Mouse (Mus musculus) intestine, postnatal 0 days (tissue): ENCODE results near the gene Zfp367. TPM values are rescaled to one million over a fixed set of nuclear protein-coding genes. Genes with fewer than 3 reads are reported as not detected.

Experiments used
- ATAC-seq: fragments of 200-750 bp; cut with Nextera tagmentation; 2 replicates; pipeline ENCODE4 v1.8.0; 2017; ENCODE audit warnings: mild to moderate bottlenecking, moderate TSS enrichment, moderate library complexity
- H3K27ac ChIP-seq: fragments of 300-500 bp; sonication (generic); 2 replicates; pipeline ENCODE4 v1.5.1; 2014; ENCODE audit warnings: mild to moderate bottlenecking, low read depth, low read length, moderate library complexity
- H3K27me3 ChIP-seq: fragments of 300-500 bp; sonication (generic); replicated peaks from 2 replicates; pipeline ENCODE4 v1.6.1; 2014; ENCODE audit warnings: low read length, mixed read lengths; ENCODE audit not compliant: control insufficient read depth, insufficient read depth
- H3K36me3 ChIP-seq: fragments of 300-500 bp; sonication (generic); 2 replicates; pipeline ENCODE4 v1.6.1; 2014; ENCODE audit warnings: mild to moderate bottlenecking, moderate library complexity; ENCODE audit not compliant: control insufficient read depth, insufficient read depth
- H3K4me1 ChIP-seq: fragments of 300-500 bp; sonication (generic); replicated peaks from 2 replicates; pipeline ENCODE4 v1.6.1; 2014; ENCODE audit warnings: antibody characterized with exemption, low read length, mixed read lengths; ENCODE audit not compliant: control insufficient read depth, insufficient read depth
- H3K4me2 ChIP-seq: fragments of 300-500 bp; sonication (generic); replicated peaks from 2 replicates; pipeline ENCODE4 v1.6.1; 2014; ENCODE audit warnings: low read depth, mild to moderate bottlenecking, moderate library complexity
- H3K4me3 ChIP-seq: fragments of 300-500 bp; sonication (generic); 2 replicates; pipeline ENCODE4 v1.5.1; 2014; ENCODE audit warnings: low read depth, low read length
- H3K9ac ChIP-seq: fragments of 300-500 bp; sonication (generic); 2 replicates; pipeline ENCODE4 v1.6.1; 2014; ENCODE audit warnings: mild to moderate bottlenecking, low read depth, low read length
- H3K9me3 ChIP-seq: fragments of 300-500 bp; sonication (generic); 2 replicates; pipeline ENCODE4 v1.6.1; 2016; ENCODE audit warnings: mixed run types; ENCODE audit not compliant: control insufficient read depth
- CTCF ChIP-seq: sonication (generic); IDR thresholded peaks from 2 replicates; pipeline ENCODE4 v1.5.1; 2016; ENCODE audit warnings: low read depth, mild to moderate bottlenecking, control low read depth, antibody characterized with exemption, moderate library complexity
- WGBS: fragments of 180-500 bp; shearing (Covaris S2); extraction: QIAGEN DNeasy Blood & Tissue Kit; methylation state at CpG from one replicate; pipeline ENCODE4 v1.1.7; 2014; 5-methylcytosine and 5-hydroxymethylcytosine counted together
- polyA plus RNA-seq: library from polyadenylated mRNA; unstranded; fragments of >200 nt; fragmentation: Nextera tagmentation; extraction: Ambion mirVana; gene quantifications from 2 replicates; pipeline ENCODE4 v1.2.1, GENCODE M21; 2015

Gene Zfp367
- polyA plus RNA-seq, 1 experiment from 2014 or later = 8.9 TPM

- no peak overlapping the region for H3K4me3 ChIP-seq
- WGBS = 84% methylated on average over 7 of the region's 7 CpGs
- no peak for TF ChIP-seq CTCF
Observed at GRCm38 (mm10) chr13:64091006-64091405, 62.0 kb downstream of the Zfp367 start.

GRCm38 (mm10) chr13:64090278-64090677 is 62.7 kb downstream of the Zfp367 start:
- H3K36me3 ChIP-seq = no peaks in the 10 kb centered on the region
- no peaks in the 10 kb centered on the region for H3K27me3 ChIP-seq
- no peak for ATAC-seq
- 54% methylated on average over 5 of the region's 5 CpGs for WGBS
- H3K9ac ChIP-seq = no peak overlapping the region
- H3K9me3 ChIP-seq = no peaks in the 10 kb centered on the region
- no peak for TF ChIP-seq CTCF
- no peaks in the 10 kb centered on the region for H3K4me1 ChIP-seq
- H3K4me3 ChIP-seq = no peak overlapping the region
- H3K4me2 ChIP-seq = no peak overlapping the region
- H3K27ac ChIP-seq = no peak overlapping the region

More at GRCm38 (mm10) chr13:64091006-64091405, 62.0 kb downstream of the Zfp367 start:
- Histone ChIP-seq H3K4me1 (no peaks in the 10 kb centered on the region), H3K27ac (no peak overlapping the region), H3K27me3 (no peaks in the 10 kb centered on the region), H3K4me2 (no peak overlapping the region), H3K9ac (no peak overlapping the region), H3K9me3 (no peaks in the 10 kb centered on the region), H3K36me3 (no peaks in the 10 kb centered on the region)
- no peak for ATAC-seq

GRCm38 (mm10) chr13:64089130-64089529 is 63.9 kb downstream of the Zfp367 start, which contains the start of gene Hsd17b3:
TSS of gene Hsd17b3 (minus strand) at chr13:64089230.
- no peaks in the 10 kb centered on the region for H3K36me3 ChIP-seq
- H3K4me1 ChIP-seq = no peaks in the 10 kb centered on the region
- no peak within 1 kb of the TSS for H3K27ac ChIP-seq
- ATAC-seq = no peak
- H3K9me3 ChIP-seq = no peaks in the 10 kb centered on the region
- no peak within 1 kb of the TSS for H3K9ac ChIP-seq
- no peak for TF ChIP-seq CTCF
- H3K4me3 ChIP-seq = no peak within 1 kb of the TSS
- no peaks in the 10 kb centered on the region for H3K27me3 ChIP-seq
- 78% methylated on average over 4 of the region's 4 CpGs for WGBS
- no peak within 1 kb of the TSS for H3K4me2 ChIP-seq

- Histone ChIP-seq H3K9ac (no peak overlapping the region), H3K4me3 (no peak overlapping the region), H3K4me1 (no peaks in the 10 kb centered on the region), H3K27ac (no peak overlapping the region), H3K36me3 (no peaks in the 10 kb centered on the region), H3K27me3 (no peaks in the 10 kb centered on the region), H3K9me3 (no peaks in the 10 kb centered on the region), H3K4me2 (no peak overlapping the region)
- 73% methylated on average over 7 of the region's 7 CpGs for WGBS
- no peak for ATAC-seq
- TF ChIP-seq CTCF = no peak
Observed at GRCm38 (mm10) chr13:64088057-64088456, 64.9 kb downstream of the Zfp367 start.

- Histone ChIP-seq H3K36me3 (no peaks in the 10 kb centered on the region), H3K9me3 (no peaks in the 10 kb centered on the region), H3K4me3 (no peak overlapping the region), H3K27me3 (no peaks in the 10 kb centered on the region), H3K9ac (no peak overlapping the region), H3K4me1 (no peaks in the 10 kb centered on the region), H3K4me2 (no peak overlapping the region), H3K27ac (no peak overlapping the region)
- 84% methylated on average over 5 of the region's 5 CpGs for WGBS
- no peak for ATAC-seq
- TF ChIP-seq CTCF = no peak
Observed at GRCm38 (mm10) chr13:64086036-64086435, 67.0 kb downstream of the Zfp367 start.

- ATAC-seq = no peak
- Histone ChIP-seq H3K9me3 (no peaks in the 10 kb centered on the region), H3K36me3 (no peaks in the 10 kb centered on the region), H3K4me1 (no peaks in the 10 kb centered on the region), H3K9ac (no peak overlapping the region), H3K27me3 (no peaks in the 10 kb centered on the region), H3K27ac (no peak overlapping the region), H3K4me2 (no peak overlapping the region), H3K4me3 (no peak overlapping the region)
- no peak for TF ChIP-seq CTCF
- 86% methylated on average over 3 of the region's 3 CpGs for WGBS
Observed at GRCm38 (mm10) chr13:64083331-64083730, 69.7 kb downstream of the Zfp367 start.

Other genes starting within 250 kb of the Zfp367 start
- gene Hsd17b3, start 64.0 kb downstream of the Zfp367 start, polyA plus RNA-seq = 0.31 and 0.41 TPM in 2 replicates
- gene Slc35d2, start 23.8 kb downstream of the Zfp367 start, polyA plus RNA-seq = 11.9 and 12.6 TPM in 2 replicates
- 11.8 and 12.7 TPM in 2 replicates for gene Habp4, start 8.6 kb upstream of the Zfp367 start, polyA plus RNA-seq
- gene Cdc14b, start 122.1 kb upstream of the Zfp367 start, polyA plus RNA-seq = 15.0 and 17.2 TPM in 2 replicates
- gene Aaed1, start 159.5 kb upstream of the Zfp367 start, polyA plus RNA-seq = 28.9 and 29.9 TPM in 2 replicates
- 1,058 and 1,193 TPM in 2 replicates for gene Ctsl, start 217.7 kb upstream of the Zfp367 start, polyA plus RNA-seq